Mouse (Mus musculus) olfactory bulb, adult 2 months (tissue): ENCODE measurements at regions not wholly inside any gene's neighbourhood (a gene's known extent, or its start where the extent isn't known, plus 50 kb on each side); places are given as distances from the start of the nearest gene placed in this dataset.

Source experiments
- CTCF ChIP-seq: fragments of 200-500 bp; IDR thresholded peaks from 2 replicates; pipeline ENCODE4 v1.5.1; 2012; ENCODE audit warnings: low read depth, mild to moderate bottlenecking, low read length, moderate library complexity; ENCODE audit not compliant: insufficient read depth
- POLR2A ChIP-seq: fragments of 200-500 bp; IDR thresholded peaks from 2 replicates; pipeline ENCODE4 v1.6.1; 2012; ENCODE audit warnings: mild to moderate bottlenecking, low read depth, low read length, moderate library complexity; ENCODE audit not compliant: insufficient read depth

DNA sequence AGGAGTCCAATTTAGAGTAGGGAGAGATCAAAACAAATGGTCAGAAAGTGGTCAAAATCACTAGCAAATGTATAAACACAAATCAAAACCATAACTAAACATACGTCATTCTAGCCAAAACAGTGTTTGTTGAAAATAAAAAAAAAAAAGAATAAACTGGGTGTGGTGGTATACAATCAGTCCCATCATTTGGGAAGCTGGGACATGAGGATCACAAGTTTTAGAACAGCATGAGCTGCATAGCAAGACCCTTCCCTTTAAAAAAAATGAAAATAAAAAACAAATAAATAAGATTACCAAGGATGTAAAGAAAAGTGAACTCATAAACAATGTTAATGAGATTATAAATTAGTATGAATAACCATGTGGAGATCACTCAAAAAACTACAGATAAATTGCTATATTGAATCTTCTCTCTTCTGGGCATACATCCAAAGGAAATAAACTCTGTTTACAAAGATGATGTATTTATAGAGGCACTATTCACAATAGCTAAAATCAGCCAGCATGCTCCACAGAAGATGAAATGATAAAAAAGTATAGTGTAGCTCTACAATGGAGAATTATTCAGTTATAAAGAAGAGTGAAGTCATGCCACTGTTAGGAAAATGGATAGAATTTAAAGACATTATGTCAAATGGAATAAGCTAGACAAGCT, 341.8 kb downstream of the Atp6ap1l start:
- TF ChIP-seq CTCF (no peak), POLR2A (no peak)
